Comparison of ENCODE assay signal across 8 mouse cellular contexts in genomic region chr4:137907979-137908378, GRCm38 (mm10). TPM values are rescaled to one million over a fixed set of nuclear protein-coding genes. Genes with fewer than 3 reads are reported as not detected.
A peak's percentile ranks its signal among the peaks of the same experiment; 100 is the strongest.
DNase-seq lines count a peak whose midpoint lies in the region; ATAC-seq and TF ChIP-seq lines count a peak whose summit lies in the region.

No protein-coding gene starts in this region.

- no peak overlapping the region for H3K27ac ChIP-seq in hindbrain, postnatal 0 days
- H3K27ac ChIP-seq in hindbrain, embryonic 13.5 days: no peak overlapping the region
- peak overlapping the region; percentile 76 for H3K27ac ChIP-seq in embryonic facial prominence, embryonic 15.5 days (replicated peaks)
- H3K27ac ChIP-seq in heart, embryonic 15.5 days: 0 out of 2 replicates have a peak overlapping the region, but pooled peaks have one; percentile 3
- no peak overlapping the region for H3K27ac ChIP-seq in hindbrain, embryonic 12.5 days

- DNase-seq in hindbrain, postnatal 0 days (ENCODE audit: low spot score): peak; percentile 48
- DNase-seq in lung, postnatal 36 days: peak; percentile 88
- no peak for DNase-seq in adrenal gland, adult 2 months
- DNase-seq in kidney, adult 18-20 months: no peak

- H3K4me1 ChIP-seq in hindbrain, postnatal 0 days (ENCODE audit: insufficient read depth, low read length): peaks cover 3% of the 10 kb centered on the region; the same call in 1 of the 2 replicates
- H3K4me1 ChIP-seq in hindbrain, embryonic 13.5 days (replicated peaks): peaks cover 23% of the 10 kb centered on the region
- H3K4me1 ChIP-seq in embryonic facial prominence, embryonic 15.5 days: peaks cover 34% of the 10 kb centered on the region
- H3K4me1 ChIP-seq in heart, embryonic 15.5 days (replicated peaks): peaks cover 21% of the 10 kb centered on the region
- H3K4me1 ChIP-seq in hindbrain, embryonic 12.5 days: peaks cover 13% of the 10 kb centered on the region

- H3K9me3 ChIP-seq in hindbrain, postnatal 0 days (ENCODE audit: low read length): no peaks in the 10 kb centered on the region
- no peaks in the 10 kb centered on the region for H3K9me3 ChIP-seq in hindbrain, embryonic 13.5 days
- H3K9me3 ChIP-seq in embryonic facial prominence, embryonic 15.5 days (replicated peaks): no peaks in the 10 kb centered on the region
- H3K9me3 ChIP-seq in heart, embryonic 15.5 days (replicated peaks): no peaks in the 10 kb centered on the region
- no peaks in the 10 kb centered on the region for H3K9me3 ChIP-seq in hindbrain, embryonic 12.5 days (replicated peaks)

- no peak overlapping the region for H3K9ac ChIP-seq in hindbrain, postnatal 0 days (replicated peaks; ENCODE audit: low read length)
- no peak overlapping the region for H3K9ac ChIP-seq in hindbrain, embryonic 13.5 days
- no peak overlapping the region for H3K9ac ChIP-seq in embryonic facial prominence, embryonic 15.5 days
- H3K9ac ChIP-seq in heart, embryonic 15.5 days: no peak overlapping the region
- H3K9ac ChIP-seq in hindbrain, embryonic 12.5 days: no peak overlapping the region

- ATAC-seq in hindbrain, postnatal 0 days: peak; percentile 43; the same call in 1 of the 2 replicates
- no peak for ATAC-seq in hindbrain, embryonic 13.5 days (ENCODE audit: low FRiP score)
- ATAC-seq in embryonic facial prominence, embryonic 15.5 days (ENCODE audit: insufficient number of reproducible peaks, low FRiP score, low TSS enrichment, low read depth): peak; percentile 49
- peak; percentile 30; the same call in 1 of the 2 replicates for ATAC-seq in heart, embryonic 15.5 days (replicated peaks; ENCODE audit: insufficient number of reproducible peaks, insufficient read depth, low FRiP score, low read depth)
- ATAC-seq in hindbrain, embryonic 12.5 days (ENCODE audit: low FRiP score): no peak

- no peaks in the 10 kb centered on the region for H3K36me3 ChIP-seq in hindbrain, postnatal 0 days (ENCODE audit: insufficient read depth, low read length)
- no peaks in the 10 kb centered on the region for H3K36me3 ChIP-seq in hindbrain, embryonic 13.5 days
- H3K36me3 ChIP-seq in embryonic facial prominence, embryonic 15.5 days: no peaks in the 10 kb centered on the region
- H3K36me3 ChIP-seq in heart, embryonic 15.5 days: no peaks in the 10 kb centered on the region
- no peaks in the 10 kb centered on the region for H3K36me3 ChIP-seq in hindbrain, embryonic 12.5 days

- H3K4me3 ChIP-seq in hindbrain, postnatal 0 days (ENCODE audit: low read length): no peak overlapping the region
- no peak overlapping the region for H3K4me3 ChIP-seq in hindbrain, embryonic 13.5 days
- H3K4me3 ChIP-seq in embryonic facial prominence, embryonic 15.5 days (replicated peaks): no peak overlapping the region
- H3K4me3 ChIP-seq in heart, embryonic 15.5 days: no peak overlapping the region
- H3K4me3 ChIP-seq in hindbrain, embryonic 12.5 days: no peak overlapping the region

- TF ChIP-seq CTCF in hindbrain, postnatal 0 days (IDR thresholded peaks at IDR 0.05; ENCODE audit: low read depth): no peak

- no peaks in the 10 kb centered on the region for H3K27me3 ChIP-seq in hindbrain, postnatal 0 days (ENCODE audit: insufficient read depth, low read length)
- no peaks in the 10 kb centered on the region for H3K27me3 ChIP-seq in hindbrain, embryonic 13.5 days
- H3K27me3 ChIP-seq in embryonic facial prominence, embryonic 15.5 days: no peaks in the 10 kb centered on the region
- 0 out of 2 replicates have a peak, but pooled peaks cover 5% of the 10 kb centered on the region for H3K27me3 ChIP-seq in heart, embryonic 15.5 days
- H3K27me3 ChIP-seq in hindbrain, embryonic 12.5 days: no peaks in the 10 kb centered on the region

- no peak overlapping the region for H3K4me2 ChIP-seq in hindbrain, postnatal 0 days (ENCODE audit: low read depth, low read length)
- H3K4me2 ChIP-seq in hindbrain, embryonic 13.5 days: no peak overlapping the region
- no peak overlapping the region for H3K4me2 ChIP-seq in embryonic facial prominence, embryonic 15.5 days (replicated peaks)
- no peak overlapping the region for H3K4me2 ChIP-seq in heart, embryonic 15.5 days
- no peak overlapping the region for H3K4me2 ChIP-seq in hindbrain, embryonic 12.5 days (replicated peaks)

- WGBS in hindbrain, postnatal 0 days: 45% methylated on average over 13 of the region's 13 CpGs
- WGBS in hindbrain, embryonic 13.5 days: 66% methylated on average over 13 of the region's 13 CpGs
- WGBS in embryonic facial prominence, embryonic 15.5 days: 26% methylated on average over 13 of the region's 13 CpGs
- WGBS in heart, embryonic 15.5 days: 25% methylated on average over 13 of the region's 13 CpGs
- WGBS in hindbrain, embryonic 12.5 days: 69% methylated on average over 13 of the region's 13 CpGs

RNA-seq across cellular contexts. Expression of gene Ece1, which starts 45.9 kb away (rescaled TPM):
- total RNA-seq in hindbrain, postnatal 0 days (2014; rRNA removed): 40.0 and 43.8 TPM in 2 replicates
- polyA plus RNA-seq in hindbrain, postnatal 0 days (2015; fragmentation: Nextera tagmentation; extraction: Ambion mirVana): 23.0 and 23.4 TPM in 2 replicates
- 20.2 and 22.8 TPM in 2 replicates for polyA plus RNA-seq in hindbrain, embryonic 13.5 days (2015; fragmentation: Nextera tagmentation; extraction: Ambion mirVana)
- 65.5 and 74.6 TPM in 2 replicates for polyA plus RNA-seq in embryonic facial prominence, embryonic 15.5 days (2015; fragmentation: Nextera tagmentation; extraction: Ambion mirVana)
- 51.3 and 77.2 TPM in 2 replicates for polyA plus RNA-seq in heart, embryonic 15.5 days (2015; fragmentation: Nextera tagmentation; extraction: Ambion mirVana)
- 100 to 1,000 TPM; 228 to 424 TPM for total RNA-seq in adrenal gland, adult 2 months (2021)
- polyA plus RNA-seq in adrenal gland, adult 2 months (2012; rRNA removed): 50.0 and 414 TPM in 2 replicates
- 20.1 and 38.1 TPM in 2 replicates for polyA plus RNA-seq in hindbrain, embryonic 12.5 days (2016; fragmentation: Nextera tagmentation; extraction: Ambion mirVana)

Comparison
In these comparisons a context has a peak if more than half of its experiments do, and no peak if none do; other contexts are left out.
1. ATAC-seq: peak in hindbrain, postnatal 0 days (single experiment), embryonic facial prominence, embryonic 15.5 days (single experiment) and heart, embryonic 15.5 days (single experiment); none in hindbrain, embryonic 13.5 days (single experiment) and hindbrain, embryonic 12.5 days (single experiment).
2. DNase-seq: peak in hindbrain, postnatal 0 days (single experiment) and lung, postnatal 36 days (single experiment); none in adrenal gland, adult 2 months (single experiment) and kidney, adult 18-20 months (single experiment).
3. H3K27ac ChIP-seq: peak in embryonic facial prominence, embryonic 15.5 days (single experiment) and heart, embryonic 15.5 days (single experiment); none in hindbrain, postnatal 0 days (single experiment), hindbrain, embryonic 13.5 days (single experiment) and hindbrain, embryonic 12.5 days (single experiment).